Comparison of ENCODE assay signal across 9 mouse cellular contexts in genomic region chr9:95953658-95954057, GRCm38 (mm10). TPM values are rescaled to one million over a fixed set of nuclear protein-coding genes. Genes with fewer than 3 reads are reported as not detected.
DNase-seq lines count a peak whose midpoint lies in the region; ATAC-seq and TF ChIP-seq lines count a peak whose summit lies in the region.
"Had no signal": no experiment of that assay in that cellular context is flagged by ENCODE, and none has a peak within 500 bp of the region (broad histone marks: within the 10 kb centered on the region; RNA-seq: fewer than 3 reads in every experiment).

No protein-coding gene starts in this region.

- ATAC-seq in liver, embryonic 11.5 days (replicated peaks; ENCODE audit: low FRiP score) = no peak
- ATAC-seq in forebrain, postnatal 0 days = no peak

- H3K4me3 ChIP-seq in liver, embryonic 11.5 days (ENCODE audit: low read depth, low read length) = peak overlapping the region; percentile 87
- H3K4me3 ChIP-seq in forebrain, postnatal 0 days (ENCODE audit: low read depth, low read length) = peak overlapping the region; percentile 98; the same call in 1 of the 2 replicates
- H3K4me3 ChIP-seq in myocyte = peak overlapping the region; percentile 99

- no peaks in the 10 kb centered on the region for H3K27me3 ChIP-seq in liver, embryonic 11.5 days (replicated peaks; ENCODE audit: control insufficient read depth, insufficient read depth, low read length)
- no peaks in the 10 kb centered on the region for H3K27me3 ChIP-seq in forebrain, postnatal 0 days (ENCODE audit: insufficient read depth, low read length)
- H3K27me3 ChIP-seq in myocyte (ENCODE audit: control insufficient read depth, insufficient read depth, insufficient read length) = no peaks in the 10 kb centered on the region

- WGBS in liver, embryonic 11.5 days = 75% methylated on average over 4 of the region's 4 CpGs
- 82% methylated on average over 4 of the region's 4 CpGs for WGBS in forebrain, postnatal 0 days

- H3ac ChIP-seq in myocyte (ENCODE audit: control insufficient read depth, insufficient read length) = no peak overlapping the region

- TF ChIP-seq POLR2A in myocyte (IDR thresholded peaks at IDR 0.05; ENCODE audit: insufficient read length, low read depth) = no peak

- peaks cover 7% of the 10 kb centered on the region for H3K4me1 ChIP-seq in liver, embryonic 11.5 days (replicated peaks; ENCODE audit: control insufficient read depth, insufficient read depth, low read length)
- H3K4me1 ChIP-seq in forebrain, postnatal 0 days (ENCODE audit: insufficient read depth) = peaks cover 4% of the 10 kb centered on the region; the same call in 1 of the 2 replicates

- H3K36me3 ChIP-seq in liver, embryonic 11.5 days (ENCODE audit: control insufficient read depth, insufficient read depth, low read length) = no peaks in the 10 kb centered on the region
- peaks cover 4% of the 10 kb centered on the region; the same call in 1 of the 2 replicates for H3K36me3 ChIP-seq in forebrain, postnatal 0 days (ENCODE audit: insufficient read depth)
- H3K36me3 ChIP-seq in myocyte (ENCODE audit: control insufficient read depth, insufficient read depth) = peaks cover 8% of the 10 kb centered on the region

- peak overlapping the region; percentile 76 for H3K4me2 ChIP-seq in liver, embryonic 11.5 days
- peak overlapping the region; percentile 69; the same call in 1 of the 2 replicates for H3K4me2 ChIP-seq in forebrain, postnatal 0 days (ENCODE audit: low read depth)
- H3K4me2 ChIP-seq in myocyte (ENCODE audit: low read depth) = peak overlapping the region; percentile 83

- H3K79me2 ChIP-seq in myocyte (ENCODE audit: control insufficient read depth, insufficient read depth) = peaks cover 34% of the 10 kb centered on the region

- H3K9ac ChIP-seq in liver, embryonic 11.5 days (ENCODE audit: low read depth, low read length) = no peak overlapping the region; the same call in 1 of the 2 replicates
- H3K9ac ChIP-seq in forebrain, postnatal 0 days = no peak overlapping the region

- no peak for TF ChIP-seq CTCF in forebrain, postnatal 0 days (IDR thresholded peaks at IDR 0.05; ENCODE audit: low read depth)

- peak; percentile 12 to 42 for DNase-seq in adrenal gland, adult (ENCODE audit: inconsistent age in 2 of 2, low spot score in 1 of 2)
- DNase-seq in adrenal gland, postnatal 25 days = no peak
- no peak for DNase-seq in liver, embryonic 11.5 days (ENCODE audit: low spot score)
- no peak for DNase-seq in liver
- DNase-seq in forebrain, postnatal 0 days = no peak
- no peak for DNase-seq in urinary bladder, adult 18-20 months (ENCODE audit: low spot score in 2 of 2)
- no peak for DNase-seq in urinary bladder, postnatal 25 days (ENCODE audit: low spot score)
- DNase-seq: cerebellum, adult 11 months had no signal

- H3K9me3 ChIP-seq in liver, embryonic 11.5 days (ENCODE audit: control insufficient read depth, low read length) = no peaks in the 10 kb centered on the region
- H3K9me3 ChIP-seq in forebrain, postnatal 0 days (ENCODE audit: low read length) = no peaks in the 10 kb centered on the region

- no peak overlapping the region for H3K27ac ChIP-seq in liver, embryonic 11.5 days (ENCODE audit: low read depth, low read length)
- H3K27ac ChIP-seq in forebrain, postnatal 0 days (ENCODE audit: low read depth, low read length) = no peak overlapping the region

TF ChIP-seq in myocyte, 11 proteins besides CTCF, POLR2A, EP300 and RAD21:
- TF ChIP-seq E2F4 (IDR thresholded peaks at IDR 0.05; ENCODE audit: insufficient read depth) (no peak), TCF3 (IDR thresholded peaks at IDR 0.05; ENCODE audit: insufficient read length, low read depth) (no peak), SRF (IDR thresholded peaks at IDR 0.05; ENCODE audit: control insufficient read depth, insufficient read length, low read depth) (no peak), USF1 (IDR thresholded peaks at IDR 0.05; ENCODE audit: low read depth) (no peak), REST (IDR thresholded peaks at IDR 0.05; ENCODE audit: insufficient read depth, insufficient read length) (no peak), CEBPB (IDR thresholded peaks at IDR 0.05; ENCODE audit: insufficient read depth, poor library complexity, severe bottlenecking) (no peak), MAX (IDR thresholded peaks at IDR 0.05; ENCODE audit: low read depth) (no peak), MYOG (IDR thresholded peaks at IDR 0.05; ENCODE audit: control insufficient read depth in 1 of 3, insufficient read depth in 1 of 3, insufficient read length in 2 of 3, low read depth in 2 of 3) (no peak), TCF12 (IDR thresholded peaks at IDR 0.05; ENCODE audit: insufficient read depth, poor library complexity, severe bottlenecking) (no peak), POLR2AphosphoS2 (IDR thresholded peaks at IDR 0.05; ENCODE audit: insufficient read length, low read depth) (no peak)

RNA-seq across cellular contexts. Expression of gene Xrn1, which starts 0.9 kb away (rescaled TPM):
- 24.6 and 27.1 TPM in 2 replicates for total RNA-seq in adrenal gland, postnatal 25 days (2021)
- polyA plus RNA-seq in liver, embryonic 11.5 days (2014; fragmentation: Nextera tagmentation; extraction: Ambion mirVana) = 10.6 and 11.9 TPM in 2 replicates
- total RNA-seq in forebrain, postnatal 0 days (2014; rRNA removed) = 14.2 and 23.7 TPM in 2 replicates
- 7.7 and 12.6 TPM in 2 replicates for polyA plus RNA-seq in forebrain, postnatal 0 days (2015; fragmentation: Nextera tagmentation; extraction: Ambion mirVana)
- 2.9 TPM for polyA plus RNA-seq in myocyte (2012; fragmentation: generic; extraction: Trizol)

Comparison
In these comparisons a context has a peak if more than half of its experiments do, and no peak if none do; other contexts are left out.
1. DNase-seq: peak in adrenal gland, adult (2 of 2); none in adrenal gland, postnatal 25 days (single experiment), liver, embryonic 11.5 days (single experiment), liver (single experiment), forebrain, postnatal 0 days (single experiment), urinary bladder, adult 18-20 months (0 of 2) and urinary bladder, postnatal 25 days (single experiment).
2. Peak in every context shown above with its lines, with median percentiles within 50 percentile points of each other: H3K4me2 ChIP-seq and H3K4me3 ChIP-seq.